28 mouse cellular contexts compared by ENCODE assay signal in the genomic region with DNA sequence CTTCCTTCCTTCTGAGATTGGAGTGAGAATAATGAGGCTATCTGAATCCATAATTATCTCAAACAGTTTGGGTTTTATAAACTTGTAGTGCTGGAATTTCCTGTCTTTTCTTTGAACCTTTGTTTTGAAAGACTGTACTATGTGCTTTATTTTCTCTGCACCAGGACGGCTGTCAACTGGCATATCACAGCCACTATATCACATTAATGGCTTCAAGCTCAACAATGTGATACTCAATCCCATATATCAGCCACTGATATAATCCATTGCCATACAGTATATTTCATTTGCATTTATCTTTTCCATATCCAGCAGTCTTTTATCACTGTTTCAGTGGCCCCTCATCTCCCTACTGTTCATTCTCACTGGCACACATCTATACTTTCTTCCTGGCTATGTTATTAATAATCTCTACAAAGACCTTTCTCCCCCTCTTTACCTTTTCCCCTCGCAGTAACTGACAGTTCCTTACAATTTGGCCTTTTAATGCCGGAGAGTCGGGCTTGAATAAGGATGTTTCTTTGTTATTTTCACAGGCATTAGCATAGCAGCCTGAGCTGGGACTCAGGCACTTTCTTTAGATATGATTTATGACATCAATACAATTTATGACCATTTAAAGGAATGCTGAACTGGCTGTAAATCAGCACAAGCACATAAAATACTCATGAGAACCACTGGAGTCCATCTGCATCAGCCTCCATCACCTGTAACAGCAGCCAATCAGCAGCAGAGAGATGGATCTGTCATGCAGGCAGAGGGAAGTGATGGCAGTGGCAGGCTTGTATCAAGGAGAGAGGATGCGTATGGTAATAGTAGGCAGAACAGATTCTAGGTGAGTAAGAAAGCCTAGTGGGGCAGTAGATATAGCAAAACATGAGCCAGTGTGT.
DNase-seq lines count a peak whose midpoint lies in the region; ATAC-seq and TF ChIP-seq lines count a peak whose summit lies in the region.
"Had no signal": no experiment of that assay in that cellular context is flagged by ENCODE, and none has a peak within 500 bp of the region (broad histone marks: within the 10 kb centered on the region; RNA-seq: fewer than 3 reads in every experiment).

No protein-coding gene starts in this region.

- H3K27me3 ChIP-seq in hindbrain, embryonic 13.5 days: no peaks in the 10 kb centered on the region
- H3K27me3 ChIP-seq in hindbrain, embryonic 10.5 days (ENCODE audit: insufficient read depth, poor library complexity, severe bottlenecking): no peaks in the 10 kb centered on the region
- H3K27me3 ChIP-seq in kidney, postnatal 0 days (ENCODE audit: insufficient read depth, low read length): no peaks in the 10 kb centered on the region
- no peaks in the 10 kb centered on the region for H3K27me3 ChIP-seq in neural tube, embryonic 12.5 days (replicated peaks)
- H3K27me3 ChIP-seq: CH12.LX; heart, embryonic 15.5 days; limb, embryonic 12.5 days; liver, embryonic 15.5 days; midbrain, embryonic 13.5 days; stomach, embryonic 15.5 days had no signal

- H3K9ac ChIP-seq in hindbrain, embryonic 13.5 days: no peak overlapping the region
- no peak overlapping the region for H3K9ac ChIP-seq in kidney, postnatal 0 days (ENCODE audit: low read depth, low read length)
- no peak overlapping the region for H3K9ac ChIP-seq in neural tube, embryonic 12.5 days
- H3K9ac ChIP-seq: forebrain, postnatal 0 days; heart, embryonic 15.5 days; hindbrain, embryonic 14.5 days; limb, embryonic 12.5 days; liver, embryonic 15.5 days; midbrain, embryonic 13.5 days; stomach, embryonic 15.5 days had no signal

- no peak for TF ChIP-seq CTCF in kidney, postnatal 0 days (IDR thresholded peaks at IDR 0.05; ENCODE audit: low read depth)

- no peaks in the 10 kb centered on the region; the same call in 1 of the 2 replicates for H3K4me1 ChIP-seq in hindbrain, embryonic 13.5 days (replicated peaks)
- peaks cover 5% of the 10 kb centered on the region for H3K4me1 ChIP-seq in hindbrain, embryonic 10.5 days (replicated peaks)
- H3K4me1 ChIP-seq in kidney, postnatal 0 days (replicated peaks; ENCODE audit: insufficient read depth, low read length): no peaks in the 10 kb centered on the region
- no peaks in the 10 kb centered on the region for H3K4me1 ChIP-seq in neural tube, embryonic 12.5 days
- H3K4me1 ChIP-seq: heart, embryonic 10.5 days; heart, embryonic 15.5 days; limb, embryonic 12.5 days; liver, embryonic 15.5 days; midbrain, embryonic 13.5 days; stomach, embryonic 15.5 days had no signal

- H3K36me3 ChIP-seq in hindbrain, embryonic 13.5 days: no peaks in the 10 kb centered on the region
- H3K36me3 ChIP-seq in hindbrain, embryonic 10.5 days: no peaks in the 10 kb centered on the region
- no peaks in the 10 kb centered on the region for H3K36me3 ChIP-seq in kidney, postnatal 0 days (ENCODE audit: insufficient read depth, low read length)
- no peaks in the 10 kb centered on the region for H3K36me3 ChIP-seq in neural tube, embryonic 12.5 days
- H3K36me3 ChIP-seq: heart, embryonic 10.5 days; heart, embryonic 15.5 days; limb, embryonic 12.5 days; liver, embryonic 15.5 days; midbrain, embryonic 13.5 days; stomach, embryonic 15.5 days had no signal

- H3K27ac ChIP-seq in hindbrain, embryonic 13.5 days: peak overlapping the region; percentile 37; the same call in 1 of the 2 replicates
- no peak overlapping the region for H3K27ac ChIP-seq in hindbrain, embryonic 10.5 days
- H3K27ac ChIP-seq in kidney, postnatal 0 days: no peak overlapping the region
- H3K27ac ChIP-seq in neural tube, embryonic 12.5 days: no peak overlapping the region
- H3K27ac ChIP-seq: heart, embryonic 10.5 days; heart, embryonic 15.5 days; hindbrain, embryonic 14.5 days; limb, embryonic 12.5 days; liver, embryonic 15.5 days; midbrain, embryonic 13.5 days; stomach, embryonic 15.5 days had no signal

- WGBS in hindbrain, embryonic 13.5 days: 67% methylated on average over 5 of the region's 5 CpGs
- WGBS in hindbrain, embryonic 10.5 days: 78% methylated on average over 5 of the region's 5 CpGs
- WGBS in kidney, postnatal 0 days: 41% methylated on average over 5 of the region's 5 CpGs
- WGBS in neural tube, embryonic 12.5 days: 47% methylated on average over 5 of the region's 5 CpGs

- no peaks in the 10 kb centered on the region for H3K9me3 ChIP-seq in hindbrain, embryonic 13.5 days
- no peaks in the 10 kb centered on the region for H3K9me3 ChIP-seq in hindbrain, embryonic 10.5 days
- no peaks in the 10 kb centered on the region for H3K9me3 ChIP-seq in kidney, postnatal 0 days (replicated peaks; ENCODE audit: low read length)
- H3K9me3 ChIP-seq in neural tube, embryonic 12.5 days: no peaks in the 10 kb centered on the region
- H3K9me3 ChIP-seq: heart, embryonic 10.5 days; heart, embryonic 15.5 days; limb, embryonic 12.5 days; liver, embryonic 15.5 days; midbrain, embryonic 13.5 days; stomach, embryonic 15.5 days had no signal

- ATAC-seq in hindbrain, embryonic 13.5 days (ENCODE audit: low FRiP score): no peak
- ATAC-seq in kidney, postnatal 0 days (replicated peaks; ENCODE audit: low FRiP score, low read depth): no peak
- peak; percentile 56; the same call in 1 of the 2 replicates for ATAC-seq in neural tube, embryonic 12.5 days (ENCODE audit: low FRiP score, low read depth)
- ATAC-seq: activated CD4-positive, CD25-positive, alpha-beta regulatory T cell, adult 4 months; forebrain, postnatal 0 days; midbrain, embryonic 13.5 days had no signal

- H3K4me2 ChIP-seq in hindbrain, embryonic 13.5 days: no peak overlapping the region
- H3K4me2 ChIP-seq in kidney, postnatal 0 days (ENCODE audit: low read length): no peak overlapping the region
- H3K4me2 ChIP-seq in neural tube, embryonic 12.5 days (replicated peaks): no peak overlapping the region
- H3K4me2 ChIP-seq: heart, embryonic 15.5 days; hindbrain, embryonic 14.5 days; limb, embryonic 12.5 days; liver, embryonic 15.5 days; midbrain, embryonic 13.5 days; stomach, embryonic 15.5 days had no signal

- DNase-seq in hindbrain, embryonic 10.5 days (ENCODE audit: low spot score): no peak
- DNase-seq in kidney, postnatal 0 days (ENCODE audit: low spot score): peak; percentile 40
- no peak for DNase-seq in kidney, adult 9 months
- DNase-seq in neural tube, embryonic 10.5 days (ENCODE audit: extremely low spot score, low spot score): no peak
- DNase-seq in urinary bladder, postnatal 4 days (ENCODE audit: low spot score in 2 of 2): no peak
- DNase-seq: adrenal gland, adult 2 months; adrenal gland, postnatal 36 days; cerebellum, adult 2 months; cerebellum, postnatal 14 days; forebrain, postnatal 0 days; gastrocnemius, postnatal 14 days; heart, postnatal 36 days; kidney, postnatal 10 days; layer of hippocampus, adult 9-11 months; lung, postnatal 36 days; right cerebral cortex, postnatal 25 days had no signal

- H3K4me3 ChIP-seq in hindbrain, embryonic 13.5 days: no peak overlapping the region
- H3K4me3 ChIP-seq in hindbrain, embryonic 10.5 days: no peak overlapping the region
- no peak overlapping the region for H3K4me3 ChIP-seq in kidney, postnatal 0 days (replicated peaks; ENCODE audit: low read depth, low read length)
- H3K4me3 ChIP-seq in neural tube, embryonic 12.5 days: no peak overlapping the region
- H3K4me3 ChIP-seq: erythroblast, embryonic 14.5 days; heart, embryonic 10.5 days; heart, embryonic 15.5 days; limb, embryonic 12.5 days; liver, embryonic 15.5 days; midbrain, embryonic 13.5 days; stomach, embryonic 15.5 days had no signal
